Mouse (Mus musculus): ENCODE measurements at regions not wholly inside any gene's neighbourhood (a gene's known extent, or its start where the extent isn't known, plus 50 kb on each side); places are given as distances from the start of the nearest gene placed in this dataset.

DNA sequence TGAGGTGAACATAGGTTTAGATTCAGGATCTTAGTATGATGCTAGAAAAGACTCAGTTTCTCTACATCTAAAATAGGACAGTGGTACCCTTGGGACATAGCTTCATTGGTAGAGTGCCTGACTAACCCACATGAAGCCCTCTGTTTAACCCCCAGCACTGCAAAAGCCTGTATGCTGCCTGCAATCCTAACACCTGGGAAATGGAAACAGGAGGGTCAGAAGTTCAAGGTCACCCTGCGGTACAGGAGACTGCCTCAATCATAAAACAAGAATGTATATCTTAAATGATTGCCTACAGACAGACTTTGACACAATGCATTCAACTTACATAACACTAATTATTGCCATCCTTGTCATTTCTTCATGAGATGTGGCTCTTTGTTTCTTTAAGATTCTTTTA is 440.8 kb downstream of the 1810013L24Rik start:
- no peak for TF ChIP-seq POLR2A (IDR thresholded peaks at IDR 0.05; ENCODE audit: low read depth, low read length)
- no peak for TF ChIP-seq CTCF (conservative IDR thresholded peaks at IDR 0.05; ENCODE audit: insufficient read depth, insufficient read length, low read depth, low read length)

All from kidney, adult 2 months (tissue).